Mouse (Mus musculus) urinary bladder, postnatal 25 days (tissue): ENCODE results near the gene Iqcn.

Source experiments
- DNase-seq: peaks from one replicate; pipeline ENCODE4 v3.0.0; 2022; ENCODE audit warnings: low spot score

Gene Iqcn

DNA sequence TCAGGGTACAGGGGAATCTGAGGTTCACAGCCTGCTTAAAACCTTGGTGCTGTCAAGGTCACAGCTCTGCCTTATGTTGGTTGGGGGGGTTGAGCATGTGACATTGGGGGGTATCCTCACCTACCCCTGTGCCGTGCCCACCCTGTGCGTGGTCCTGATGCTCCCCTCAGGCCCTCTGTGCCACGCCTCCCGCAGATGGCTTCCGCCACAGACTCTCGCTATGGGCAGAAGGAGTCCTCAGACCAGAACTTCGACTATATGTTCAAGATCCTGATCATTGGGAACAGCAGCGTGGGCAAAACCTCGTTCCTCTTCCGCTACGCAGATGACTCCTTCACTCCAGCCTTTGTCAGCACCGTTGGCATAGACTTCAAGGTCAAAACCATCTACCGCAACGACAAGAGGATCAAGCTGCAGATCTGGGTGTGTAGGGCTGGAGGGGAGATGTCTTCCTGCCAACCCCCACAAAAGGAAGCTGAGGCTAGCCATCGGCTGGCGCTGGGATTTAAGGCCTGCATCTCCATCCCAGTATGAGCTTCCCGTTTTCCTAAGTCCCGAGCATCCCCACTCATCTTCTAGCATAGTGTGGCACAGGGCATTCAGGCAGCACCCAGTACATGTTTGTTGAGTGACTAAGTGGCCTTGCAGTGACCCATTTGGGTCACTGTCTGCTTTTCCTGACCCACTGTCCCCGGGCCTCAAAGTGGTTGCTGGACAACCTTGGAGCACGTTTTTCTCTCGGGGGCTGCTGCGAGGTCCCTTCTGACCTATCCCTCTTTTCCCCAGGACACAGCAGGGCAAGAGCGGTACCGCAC is 52.6 kb downstream of the Iqcn start:
- no peak for DNase-seq

- DNase-seq, result no peak
These were observed 53.3 kb downstream of the Iqcn start for GRCm38 (mm10) chr8:70756476-70757040.

DNA sequence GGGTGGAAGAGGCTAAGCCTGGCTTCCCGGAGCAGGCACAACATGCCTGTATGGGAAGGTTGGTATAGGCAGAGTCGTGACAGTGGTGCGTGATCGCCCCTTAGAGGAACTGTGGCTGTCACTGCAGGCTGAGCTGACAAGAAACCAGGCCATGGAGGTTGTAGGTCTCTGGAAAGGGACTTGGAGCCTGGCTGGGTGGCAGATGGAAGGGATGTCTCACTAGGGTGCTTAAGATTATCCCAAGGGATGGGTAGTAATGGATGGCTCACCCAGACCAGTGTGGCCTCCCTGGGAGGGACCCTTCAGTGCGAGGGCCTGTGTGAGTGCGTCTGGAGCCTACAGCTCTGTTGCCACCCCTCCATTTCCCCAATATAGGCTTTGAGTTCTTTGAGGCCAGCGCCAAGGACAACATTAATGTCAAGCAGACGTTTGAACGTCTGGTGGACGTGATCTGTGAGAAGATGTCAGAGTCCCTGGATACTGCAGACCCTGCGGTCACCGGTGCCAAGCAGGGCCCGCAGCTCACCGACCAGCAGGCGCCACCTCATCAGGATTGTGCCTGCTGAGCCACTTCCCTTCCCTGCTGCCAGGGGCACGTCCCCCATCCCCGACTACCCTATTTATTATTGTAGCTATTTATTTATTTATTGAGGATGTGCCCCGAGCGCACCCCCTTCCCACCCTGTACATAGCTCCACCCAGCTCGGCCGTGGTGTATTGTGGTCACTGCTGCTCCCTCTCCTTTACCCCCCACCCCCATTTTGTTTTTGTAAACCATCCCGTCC is 54.5 kb downstream of the Iqcn start:
- DNase-seq, result no peak

DNA sequence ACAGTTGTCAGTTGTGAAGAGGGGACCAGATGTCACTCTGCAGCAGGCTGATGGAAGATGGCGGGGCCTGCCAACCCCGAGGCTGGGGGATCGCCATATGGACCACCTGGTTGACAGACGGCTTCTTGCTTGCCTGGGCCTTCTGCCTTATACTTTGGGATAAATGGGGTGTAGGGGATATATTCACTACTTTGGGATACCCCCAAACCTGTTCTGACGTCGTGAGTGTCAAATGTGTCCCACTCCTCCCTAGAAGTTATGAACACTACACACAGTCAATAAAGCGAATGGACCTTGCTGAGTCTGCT is 55.0 kb downstream of the Iqcn start:
- no peak for DNase-seq

DNA sequence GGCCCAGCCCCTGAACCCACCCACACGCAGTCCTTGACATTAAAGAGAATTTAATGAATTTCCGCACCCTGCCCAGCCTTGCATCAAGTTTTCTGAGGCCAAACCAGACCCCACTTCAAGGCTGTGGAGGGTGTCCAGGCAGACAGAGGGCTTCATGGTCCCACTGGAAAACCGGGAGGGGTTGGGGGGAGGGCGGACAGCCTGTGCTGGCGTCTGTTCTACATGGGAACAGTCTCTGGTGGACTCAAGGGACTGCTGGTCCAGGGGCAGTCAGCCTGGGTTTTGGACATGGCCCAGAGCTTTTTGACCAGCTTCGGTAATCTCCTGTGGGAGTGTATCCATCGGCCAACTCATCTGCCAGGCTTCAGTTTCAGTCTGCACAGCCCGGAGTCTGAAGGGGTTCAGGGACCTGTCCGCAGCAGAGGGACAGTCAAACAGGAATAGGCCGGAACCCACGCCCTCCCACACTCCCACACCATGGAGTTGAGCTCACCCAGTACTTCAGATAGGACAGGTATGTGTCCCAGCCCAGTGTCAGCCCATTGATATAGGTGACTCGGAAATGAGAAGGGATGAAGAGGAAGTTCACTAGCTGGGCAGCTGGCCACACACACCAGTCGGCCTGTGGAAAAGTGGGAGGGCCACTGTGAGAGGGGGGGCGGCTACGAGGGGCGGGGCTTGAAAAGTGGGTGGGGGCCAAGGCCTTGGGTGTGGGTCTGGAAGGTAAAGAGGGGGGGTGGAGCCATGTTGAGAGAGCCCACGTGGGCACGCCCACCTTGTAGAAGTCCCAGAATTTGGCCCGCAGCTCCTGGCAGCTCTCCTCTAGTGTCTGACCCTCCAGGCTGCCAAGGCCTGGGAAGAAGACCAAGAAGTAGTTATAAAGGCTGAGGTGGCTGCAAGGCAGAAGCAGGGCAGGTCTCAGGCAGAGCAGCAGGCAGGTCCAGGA is 55.6 kb downstream of the Iqcn start:
- DNase-seq, result no peak

- no peak for DNase-seq
These were observed 57.1 kb downstream of the Iqcn start for GRCm38 (mm10) chr8:70760350-70760749.

- DNase-seq, result peak; percentile 81
These were observed 57.6 kb downstream of the Iqcn start, which contains the start of gene Mpv17l2 for GRCm38 (mm10) chr8:70760775-70761406. Gene Mpv17l2, minus strand, starts transcription at chr8:70760946.

- no peak for DNase-seq
These were observed 58.9 kb downstream of the Iqcn start for GRCm38 (mm10) chr8:70762118-70762517.

- DNase-seq, result no peak
These were observed 60.1 kb downstream of the Iqcn start for GRCm38 (mm10) chr8:70763354-70763753.

GRCm38 (mm10) chr8:70764026-70764425 is 60.8 kb downstream of the Iqcn start:
- DNase-seq, result no peak

DNA sequence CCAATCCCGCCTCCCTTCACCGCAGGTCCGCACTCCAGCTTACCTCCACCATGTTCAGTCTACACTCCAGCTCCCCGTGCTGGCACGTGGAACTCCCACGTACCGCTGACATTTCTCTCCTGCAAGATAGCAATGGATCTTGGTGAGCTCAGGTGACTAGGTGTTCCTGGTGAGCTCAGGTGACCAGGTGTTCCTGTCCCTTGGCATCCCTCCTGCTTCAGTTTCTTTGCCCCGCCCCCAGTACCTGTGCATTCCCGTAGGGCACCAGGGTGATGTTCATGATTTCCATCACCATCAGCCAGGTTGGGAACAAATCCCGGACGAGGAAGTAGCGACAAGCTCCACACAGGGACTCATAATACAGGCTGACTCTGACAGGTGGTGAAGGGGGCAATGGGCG is 61.4 kb downstream of the Iqcn start:
- no peak for DNase-seq

DNA sequence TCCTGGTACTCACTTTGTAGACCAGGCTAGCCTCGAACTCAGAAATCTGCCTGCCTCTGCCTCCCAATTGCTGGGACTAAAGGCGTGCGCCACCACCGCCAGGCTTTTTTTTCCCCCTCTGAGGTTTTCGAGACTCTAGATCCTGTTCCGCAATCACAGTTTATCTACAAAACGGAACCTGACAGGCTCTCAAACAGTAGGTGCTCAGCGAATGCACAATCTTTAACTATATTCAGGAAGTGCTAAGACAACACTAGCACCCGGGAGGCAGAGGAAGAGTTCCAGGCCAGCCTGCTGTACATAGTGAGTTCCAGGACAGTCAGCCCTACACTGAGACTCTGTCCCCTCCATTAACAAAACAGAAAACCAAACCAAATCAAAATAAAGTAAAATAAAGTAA is 62.1 kb downstream of the Iqcn start:
- DNase-seq, result no peak

DNA sequence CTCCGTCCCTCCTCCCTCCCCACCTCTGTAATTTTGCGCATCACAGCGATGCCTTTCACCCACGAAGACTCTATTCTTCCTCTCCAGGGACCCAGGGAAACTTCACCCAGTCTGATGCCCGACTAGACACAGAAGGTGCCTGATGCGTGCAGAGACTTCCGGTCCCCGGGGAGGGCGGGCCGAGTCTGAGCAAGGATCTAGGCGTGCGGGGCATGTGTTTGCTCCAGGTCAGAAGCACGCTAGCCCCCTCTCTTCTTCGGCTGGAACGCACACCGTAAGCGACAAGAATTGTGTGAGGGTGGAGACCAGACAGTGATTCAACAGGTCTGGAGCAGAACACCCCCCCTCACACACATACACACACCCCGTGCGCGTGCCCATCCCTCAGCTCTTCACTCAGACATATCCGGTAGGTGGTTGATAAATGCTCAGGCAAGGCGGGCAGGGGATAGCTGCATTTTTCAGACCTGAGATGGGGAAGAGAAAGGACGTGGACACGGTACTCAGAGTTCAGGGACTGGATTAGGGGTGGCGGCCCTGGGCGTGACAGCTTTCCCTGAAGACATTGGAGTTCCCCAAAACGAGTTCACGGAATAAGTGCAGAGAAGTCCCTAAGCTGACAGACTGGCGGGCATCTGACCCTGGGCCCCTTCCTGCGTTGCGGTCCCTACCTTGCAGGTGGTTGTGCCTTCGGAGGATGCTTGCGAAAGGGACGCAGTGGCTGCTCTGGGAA is 62.7 kb downstream of the Iqcn start:
- DNase-seq, result no peak

- peak; percentile 69 for DNase-seq
These were observed 63.5 kb downstream of the Iqcn start for GRCm38 (mm10) chr8:70766571-70767440.
